Mouse (Mus musculus): Measurements from ENCODE around the gene E430018J23Rik.

GRCm38 (mm10) chr7:127355796-127356195 lies 37.6 kb downstream of the E430018J23Rik start:
- no peak for TF ChIP-seq TAL1 (IDR thresholded peaks at IDR 0.05; ENCODE audit: low read length)
- TF ChIP-seq GATA1 (IDR thresholded peaks at IDR 0.05; ENCODE audit: low read length): no peak

Measured in erythroblast, embryonic 14.5 days (primary cell).